Mouse (Mus musculus) C2C12 (cell line): ENCODE results near the gene Fgf11. TPM values are rescaled to one million over a fixed set of nuclear protein-coding genes. Genes with fewer than 3 reads are reported as not detected.

Experiments
- H3K27me3 ChIP-seq: one replicate; pipeline ENCODE4 v1.6.1; 2011; ENCODE audit not compliant: control insufficient read depth, insufficient read depth, insufficient read length
- H3K36me3 ChIP-seq: one replicate; pipeline ENCODE4 v1.6.1; 2011; ENCODE audit not compliant: control insufficient read depth, insufficient read depth
- H3K4me3 ChIP-seq: one replicate; pipeline ENCODE4 v1.5.1; 2011; ENCODE audit warnings: mild to moderate bottlenecking, control low read depth; ENCODE audit not compliant: poor library complexity, insufficient read depth, severe bottlenecking
- H3K79me2 ChIP-seq: one replicate; pipeline ENCODE4 v1.6.1; 2011; ENCODE audit not compliant: control insufficient read depth, insufficient read depth
- H3K79me3 ChIP-seq: one replicate; pipeline ENCODE4 v1.6.1; 2011; ENCODE audit warnings: low read depth, control low read depth
- H3ac ChIP-seq: one replicate; pipeline ENCODE3; 2011; ENCODE audit warnings: low read depth; ENCODE audit not compliant: control insufficient read depth, insufficient read length
- CEBPB ChIP-seq: IDR thresholded peaks from one replicate; pipeline ENCODE4 v1.6.1; 2011; ENCODE audit warnings: low read depth, mild to moderate bottlenecking, control low read depth, moderate library complexity
- CTCF ChIP-seq: IDR thresholded peaks from one replicate; pipeline ENCODE4 v1.5.1; 2011; ENCODE audit not compliant: control insufficient read depth, insufficient read depth, insufficient read length
- FOSL1 ChIP-seq: IDR thresholded peaks from one replicate; pipeline ENCODE4 v1.8.0; 2011; ENCODE audit warnings: mild to moderate bottlenecking, low read length; ENCODE audit not compliant: poor library complexity, insufficient read depth, severe bottlenecking
- MAX ChIP-seq: IDR thresholded peaks from one replicate; pipeline ENCODE4 v1.6.1; 2011; ENCODE audit warnings: mild to moderate bottlenecking, control low read depth
- MYOD1 ChIP-seq: IDR thresholded peaks from one replicate; pipeline ENCODE4 v1.6.1; 2011; ENCODE audit warnings: low read depth; ENCODE audit not compliant: control insufficient read depth, insufficient read length
- MYOG ChIP-seq: IDR thresholded peaks from one replicate; pipeline ENCODE4 v1.6.1; 2011; ENCODE audit not compliant: control insufficient read depth, insufficient read length; ENCODE audit errors: extremely low read depth
- USF1 ChIP-seq: IDR thresholded peaks from one replicate; pipeline ENCODE4 v1.6.1; 2011; ENCODE audit warnings: low read depth, mild to moderate bottlenecking, control low read depth, moderate library complexity
- polyA plus RNA-seq: library from polyadenylated mRNA; unstranded; fragments of >200 nt; fragmentation: generic; extraction: Trizol; gene quantifications from one replicate; pipeline ENCODE4 v1.2.1, GENCODE M21; 2012; ENCODE audit warnings: missing spikeins

Fgf11 gene
- polyA plus RNA-seq, 1 experiment, result 4.2 TPM

DNA sequence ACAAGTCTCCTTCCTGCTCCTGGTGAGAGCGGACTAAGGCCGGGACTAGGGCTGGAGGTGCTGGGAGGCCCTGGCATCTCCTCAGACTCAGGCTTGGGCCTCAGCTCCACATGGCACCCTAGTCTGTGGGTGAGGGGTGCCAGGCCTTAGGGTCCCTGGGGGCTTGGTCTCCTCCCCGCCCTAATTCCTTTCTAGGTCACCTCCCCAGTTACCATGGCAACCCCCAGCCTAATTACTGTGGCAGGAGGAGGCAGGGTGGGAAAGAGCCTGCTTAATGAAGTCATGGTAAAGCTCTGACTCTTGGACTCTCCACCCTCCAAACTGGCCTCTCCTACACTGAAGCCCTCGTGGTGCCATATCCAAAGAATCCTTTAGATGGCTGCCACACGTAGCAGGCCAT lies 27.2 kb upstream of the Fgf11 start:
- no peak overlapping the region for H3ac ChIP-seq
- no peak overlapping the region for H3K4me3 ChIP-seq
- H3K36me3 ChIP-seq, result peaks cover 22% of the 10 kb centered on the region
- no peaks in the 10 kb centered on the region for H3K79me2 ChIP-seq
- H3K79me3 ChIP-seq, result no peaks in the 10 kb centered on the region
- no peaks in the 10 kb centered on the region for H3K27me3 ChIP-seq
- TF ChIP-seq CEBPB (no peak), MYOD1 (no peak), CTCF (no peak), FOSL1 (no peak), MAX (no peak), MYOG (no peak), USF1 (no peak)

DNA sequence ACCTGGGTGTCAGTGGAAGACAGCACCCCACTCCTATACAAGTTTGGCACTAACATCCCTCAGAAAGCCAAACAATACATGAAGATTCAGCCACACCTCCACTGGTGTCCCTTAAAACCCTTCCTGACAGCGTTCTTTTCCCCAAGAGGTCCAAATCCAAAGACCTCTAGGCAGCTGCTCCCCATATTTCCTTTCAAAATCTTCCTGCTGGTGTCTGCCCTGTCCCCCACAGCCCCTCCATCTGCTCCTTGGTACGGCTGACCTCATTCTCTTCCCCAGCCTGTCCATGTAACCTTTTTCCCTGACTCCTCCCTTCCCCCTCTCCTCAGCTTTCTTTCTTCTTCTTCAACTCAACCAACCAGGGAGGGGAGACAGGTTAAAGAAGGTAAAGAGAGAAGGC lies 21.8 kb upstream of the Fgf11 start:
- Histone ChIP-seq H3K27me3 (no peaks in the 10 kb centered on the region), H3K36me3 (peaks cover 10% of the 10 kb centered on the region), H3ac (no peak overlapping the region), H3K4me3 (no peak overlapping the region), H3K79me2 (no peaks in the 10 kb centered on the region), H3K79me3 (no peaks in the 10 kb centered on the region)
- no peak for TF ChIP-seq FOSL1
- no peak for TF ChIP-seq MYOD1
- TF ChIP-seq USF1, result no peak
- TF ChIP-seq CTCF, result no peak

DNA sequence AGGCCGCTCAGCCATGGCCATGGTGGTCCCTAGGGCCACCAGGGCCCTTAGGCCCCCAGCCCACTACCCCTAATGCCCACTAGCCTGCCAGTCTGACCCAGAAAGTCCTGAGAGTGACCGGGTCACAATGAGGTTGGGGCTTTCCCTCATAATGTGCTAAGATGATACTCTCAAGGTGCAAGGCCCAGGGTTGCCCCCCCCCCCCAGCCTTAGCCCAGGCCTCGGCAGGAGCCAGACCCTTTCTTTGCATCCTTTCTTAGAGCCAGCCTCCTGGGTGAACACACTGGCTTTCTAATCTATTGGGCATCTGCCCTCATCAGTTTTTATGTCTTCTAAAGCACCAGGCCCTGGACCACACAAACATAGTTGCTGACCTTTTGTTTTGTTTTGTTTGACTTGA lies 20.4 kb upstream of the Fgf11 start, which contains the start of gene Spem1:
Gene Spem1 (minus strand): TSS at position 101 of the 400 bp plus-strand sequence.
- Histone ChIP-seq H3K27me3 (no peaks in the 10 kb centered on the region), H3ac (no peak within 1 kb of the TSS)

DNA sequence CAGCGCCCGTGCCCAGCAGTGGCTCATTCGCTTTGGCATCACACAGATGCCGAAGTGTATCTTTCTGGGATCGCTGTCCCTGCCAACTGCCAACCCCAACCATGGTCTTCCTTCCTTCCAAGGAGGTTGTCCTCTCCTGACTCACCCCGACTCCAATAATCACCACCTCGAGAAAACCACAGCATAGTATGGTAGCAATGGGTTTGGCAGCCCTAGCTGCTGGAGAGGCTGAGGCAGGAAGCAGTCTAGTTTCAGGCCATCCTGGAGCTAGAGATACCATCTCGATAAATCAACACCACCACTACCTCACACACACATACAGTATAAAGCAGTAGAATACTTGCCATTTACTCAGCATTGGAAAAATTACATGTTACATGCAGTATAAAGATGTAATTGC lies 17.2 kb upstream of the Fgf11 start:
- Histone ChIP-seq H3K36me3 (no peaks in the 10 kb centered on the region), H3K79me3 (no peaks in the 10 kb centered on the region), H3ac (no peak overlapping the region), H3K4me3 (no peak overlapping the region), H3K27me3 (no peaks in the 10 kb centered on the region), H3K79me2 (no peaks in the 10 kb centered on the region)
- no peak for TF ChIP-seq CEBPB

More for the DNA sequence above, 20.4 kb upstream of the Fgf11 start, which contains the start of gene Spem1:
- no peaks in the 10 kb centered on the region for H3K79me3 ChIP-seq
- H3K79me2 ChIP-seq, result no peaks in the 10 kb centered on the region
- H3K36me3 ChIP-seq, result peaks cover 2% of the 10 kb centered on the region
- no peak for TF ChIP-seq MAX
- TF ChIP-seq MYOG, result no peak
- no peak for TF ChIP-seq CEBPB
- TF ChIP-seq FOSL1, result no peak
- no peak for TF ChIP-seq MYOD1
- no peak for TF ChIP-seq CTCF
- TF ChIP-seq USF1, result no peak
- no peak within 1 kb of the TSS for H3K4me3 ChIP-seq

DNA sequence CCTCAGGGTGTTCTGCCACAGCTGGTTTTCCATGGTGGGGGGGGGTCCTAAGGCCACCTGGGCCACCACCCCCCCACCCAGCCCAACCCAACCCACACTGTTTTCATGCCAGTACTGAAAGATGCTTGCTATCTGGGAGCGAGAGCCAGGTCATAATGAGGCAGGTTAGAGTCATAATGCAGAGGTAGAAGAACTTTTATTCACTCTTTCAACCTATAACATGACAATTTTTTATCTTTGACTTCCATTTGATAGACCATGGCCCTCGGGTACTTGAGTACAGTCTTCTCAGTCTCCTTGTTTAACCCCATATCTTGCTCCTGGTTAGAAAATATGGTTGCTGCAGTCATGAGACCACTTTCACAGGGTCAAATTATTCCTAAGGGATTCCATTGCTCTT lies 16.7 kb upstream of the Fgf11 start, which contains the start of gene Spem2:
Gene Spem2 (minus strand): TSS at position 101 of the 400 bp plus-strand sequence.
- Histone ChIP-seq H3ac (no peak within 1 kb of the TSS), H3K36me3 (no peaks in the 10 kb centered on the region), H3K79me3 (no peaks in the 10 kb centered on the region), H3K79me2 (no peaks in the 10 kb centered on the region), H3K4me3 (no peak within 1 kb of the TSS), H3K27me3 (no peaks in the 10 kb centered on the region)
- TF ChIP-seq CTCF (no peak), MYOG (no peak), CEBPB (no peak), MAX (no peak), MYOD1 (no peak), USF1 (no peak), FOSL1 (no peak)

DNA sequence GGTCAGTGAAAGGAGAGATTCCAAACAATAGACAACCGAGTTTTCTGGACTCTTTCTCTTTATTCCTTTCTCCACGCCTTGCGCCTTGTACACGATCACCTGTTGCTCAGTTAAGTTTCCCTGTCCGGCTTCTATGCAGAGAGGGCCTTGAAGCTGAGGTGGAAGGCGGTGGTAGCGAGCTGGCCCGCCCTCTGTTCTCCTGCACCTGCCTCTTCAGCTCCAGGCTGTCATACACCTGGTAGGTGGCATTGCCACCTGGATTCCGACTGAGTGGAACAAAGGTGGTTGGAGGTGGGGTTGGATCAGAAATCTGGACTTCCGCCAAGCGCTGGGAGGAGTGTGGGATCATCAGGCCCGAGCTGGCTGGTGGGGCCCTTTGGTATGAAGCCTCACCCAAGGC lies 14.9 kb upstream of the Fgf11 start:
- TF ChIP-seq MYOG (no peak), CEBPB (no peak), MAX (no peak), FOSL1 (no peak), CTCF (no peak), MYOD1 (no peak), USF1 (no peak)
- Histone ChIP-seq H3K79me3 (no peaks in the 10 kb centered on the region), H3ac (no peak overlapping the region), H3K4me3 (no peak overlapping the region), H3K79me2 (no peaks in the 10 kb centered on the region), H3K36me3 (no peaks in the 10 kb centered on the region), H3K27me3 (peaks cover 4% of the 10 kb centered on the region)

DNA sequence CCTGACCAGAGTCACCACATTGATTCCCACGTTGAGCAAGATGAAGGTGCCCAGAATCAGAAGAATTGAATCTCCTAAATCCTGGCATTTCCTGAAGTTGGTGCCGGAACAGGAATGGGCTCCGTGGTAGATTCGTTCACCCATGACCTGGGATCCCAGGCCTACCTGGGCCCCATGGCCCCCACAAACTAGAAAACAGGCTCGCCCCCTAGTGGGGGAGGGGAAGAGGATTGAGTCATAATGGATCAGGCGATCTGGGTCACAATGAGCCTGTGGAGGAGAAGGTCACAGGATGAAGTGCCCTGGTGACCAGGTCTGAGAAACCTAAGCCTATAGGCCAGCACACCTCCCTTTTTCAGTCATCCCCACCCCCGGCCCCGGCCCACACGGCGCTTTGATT lies 13.5 kb upstream of the Fgf11 start, which contains the start of gene Gm39566:
Gene Gm39566 (minus strand): TSS at position 144 of the 400 bp plus-strand sequence.
- no peaks in the 10 kb centered on the region for H3K79me2 ChIP-seq
- H3K4me3 ChIP-seq, result no peak within 1 kb of the TSS
- no peaks in the 10 kb centered on the region for H3K79me3 ChIP-seq
- H3K27me3 ChIP-seq, result peaks cover 9% of the 10 kb centered on the region
- no peaks in the 10 kb centered on the region for H3K36me3 ChIP-seq
- no peak within 1 kb of the TSS for H3ac ChIP-seq
- no peak for TF ChIP-seq CEBPB
- no peak for TF ChIP-seq CTCF
- TF ChIP-seq MYOG, result no peak
- TF ChIP-seq USF1, result no peak
- TF ChIP-seq MYOD1, result no peak
- no peak for TF ChIP-seq FOSL1
- no peak for TF ChIP-seq MAX
